Mouse (Mus musculus): Measurements from ENCODE around the gene Neil3.

- TF ChIP-seq CTCF (IDR thresholded peaks at IDR 0.05; ENCODE audit: low read depth) (no peak), EP300 (optimal IDR thresholded peaks at IDR 0.05) (no peak)
Observed at GRCm38 (mm10) chr8:53600025-53600811, 38.6 kb downstream of the Neil3 start.
